Mouse (Mus musculus): ENCODE results near the gene Tm9sf1. TPM values are rescaled to one million over a fixed set of nuclear protein-coding genes. Genes with fewer than 3 reads are reported as not detected.

Gene Tm9sf1
- polyA plus RNA-seq, 1 experiment from 2014 or later: 91.6 TPM

DNA sequence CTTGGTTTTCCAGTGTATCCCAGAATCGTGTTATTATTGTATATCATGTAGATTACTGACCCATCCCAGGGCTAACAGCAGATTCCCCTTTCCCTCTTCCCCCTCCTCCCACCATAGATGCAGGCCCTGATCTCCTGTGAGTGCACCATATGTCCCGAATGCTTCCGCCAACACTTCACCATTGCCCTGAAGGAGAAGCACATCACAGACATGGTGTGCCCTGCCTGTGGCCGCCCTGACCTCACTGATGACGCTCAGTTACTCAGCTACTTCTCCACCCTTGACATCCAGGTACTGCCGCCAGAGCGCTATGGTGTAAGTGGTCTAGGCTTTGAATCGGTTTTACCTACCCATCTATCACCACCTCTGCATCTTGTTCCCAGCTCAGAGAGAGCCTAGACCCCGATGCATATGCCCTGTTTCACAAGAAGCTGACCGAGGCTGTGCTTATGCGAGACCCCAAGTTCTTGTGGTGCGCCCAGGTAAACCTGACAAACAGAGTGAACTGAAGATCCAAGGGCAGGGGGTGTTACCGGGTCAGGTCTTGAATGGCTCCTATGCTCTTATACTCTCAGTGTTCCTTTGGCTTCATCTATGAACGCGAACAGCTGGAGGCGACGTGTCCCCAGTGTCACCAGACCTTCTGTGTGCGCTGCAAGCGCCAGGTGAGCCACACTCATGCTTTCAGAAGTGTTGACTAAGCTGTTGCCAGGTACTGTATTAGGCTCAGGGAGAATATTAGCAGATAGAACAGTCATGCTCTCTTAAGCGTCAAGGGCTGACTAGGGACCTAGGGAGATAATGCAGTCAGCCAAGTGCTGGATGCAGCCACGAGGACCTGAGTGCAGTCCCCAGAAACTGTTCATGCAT is 44.9 kb downstream of the Tm9sf1 start:
- H3K36me3 ChIP-seq: peaks cover 95% of the 10 kb centered on the region
- H3K27ac ChIP-seq: no peak overlapping the region
- no peak overlapping the region for H3K4me3 ChIP-seq
- H3K9me3 ChIP-seq: no peaks in the 10 kb centered on the region
- peaks cover 15% of the 10 kb centered on the region for H3K4me1 ChIP-seq
- 93% methylated on average over 21 of the region's 21 CpGs for WGBS
- peak; percentile 73 for DNase-seq (ENCODE audit: low spot score)
- no peaks in the 10 kb centered on the region for H3K27me3 ChIP-seq (ENCODE audit: insufficient read depth, poor library complexity, severe bottlenecking)

DNA sequence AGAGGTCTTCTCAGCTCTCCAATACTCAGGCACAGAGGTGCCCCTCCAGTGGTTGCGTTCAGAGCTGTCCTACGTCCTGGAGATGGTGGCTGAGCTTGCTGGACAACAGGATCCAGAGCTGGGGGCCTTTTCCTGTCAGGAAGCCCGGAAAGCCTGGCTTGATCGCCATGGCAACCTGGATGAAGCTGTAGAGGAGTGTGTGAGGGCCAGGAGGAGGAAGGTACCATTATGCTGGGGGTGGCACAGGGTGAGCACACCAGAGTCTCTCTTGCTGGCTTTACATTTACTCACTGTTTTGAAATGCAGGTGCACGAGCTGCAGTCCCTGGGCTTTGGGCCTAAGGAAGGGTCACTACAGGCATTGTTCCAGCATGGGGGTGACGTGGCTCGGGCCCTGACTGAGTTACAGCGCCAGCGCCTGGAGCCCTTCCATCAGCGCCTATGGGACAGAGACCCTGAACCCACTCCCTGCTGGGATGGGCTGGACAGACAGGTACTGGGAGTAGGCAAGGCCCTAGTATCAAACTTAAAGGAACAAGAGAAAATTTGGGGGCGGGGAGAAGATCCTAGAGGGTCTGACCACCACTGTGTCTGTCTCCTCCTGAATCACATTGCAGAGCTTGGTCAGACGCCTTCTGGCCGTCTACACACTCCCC is 47.4 kb downstream of the Tm9sf1 start:
- H3K27ac ChIP-seq: no peak overlapping the region
- H3K4me1 ChIP-seq: peaks cover 24% of the 10 kb centered on the region
- 80% methylated on average over 13 of the region's 13 CpGs for WGBS
- H3K36me3 ChIP-seq: peaks cover 71% of the 10 kb centered on the region
- DNase-seq (ENCODE audit: low spot score): peak; percentile 74
- H3K4me3 ChIP-seq: 0 out of 2 replicates have a peak overlapping the region, but pooled peaks have one; percentile 1
- no peaks in the 10 kb centered on the region for H3K9me3 ChIP-seq
- H3K27me3 ChIP-seq (ENCODE audit: insufficient read depth, poor library complexity, severe bottlenecking): no peaks in the 10 kb centered on the region

DNA sequence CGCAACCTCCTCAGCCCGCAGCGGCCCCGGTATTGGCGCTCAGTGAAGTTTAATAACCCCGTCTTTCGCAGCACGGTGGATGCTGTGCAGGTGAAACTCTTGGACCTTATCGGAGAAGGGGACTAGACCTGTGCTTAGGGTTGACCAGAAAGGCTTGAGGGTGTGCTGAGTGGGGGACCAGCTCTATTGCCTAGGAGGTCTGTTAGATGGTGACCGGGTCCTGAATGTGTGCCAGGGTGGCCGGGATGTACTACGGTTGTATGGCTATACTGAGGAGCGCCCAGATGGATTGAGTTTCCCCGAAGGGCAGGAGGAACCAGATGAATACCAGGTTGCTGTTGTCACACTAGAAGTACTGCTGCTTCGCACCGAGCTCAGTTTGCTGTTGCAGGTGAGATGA is 51.4 kb downstream of the Tm9sf1 start:
- 7% methylated on average over 16 of the region's 16 CpGs for WGBS
- no peak for DNase-seq (ENCODE audit: low spot score)

DNA sequence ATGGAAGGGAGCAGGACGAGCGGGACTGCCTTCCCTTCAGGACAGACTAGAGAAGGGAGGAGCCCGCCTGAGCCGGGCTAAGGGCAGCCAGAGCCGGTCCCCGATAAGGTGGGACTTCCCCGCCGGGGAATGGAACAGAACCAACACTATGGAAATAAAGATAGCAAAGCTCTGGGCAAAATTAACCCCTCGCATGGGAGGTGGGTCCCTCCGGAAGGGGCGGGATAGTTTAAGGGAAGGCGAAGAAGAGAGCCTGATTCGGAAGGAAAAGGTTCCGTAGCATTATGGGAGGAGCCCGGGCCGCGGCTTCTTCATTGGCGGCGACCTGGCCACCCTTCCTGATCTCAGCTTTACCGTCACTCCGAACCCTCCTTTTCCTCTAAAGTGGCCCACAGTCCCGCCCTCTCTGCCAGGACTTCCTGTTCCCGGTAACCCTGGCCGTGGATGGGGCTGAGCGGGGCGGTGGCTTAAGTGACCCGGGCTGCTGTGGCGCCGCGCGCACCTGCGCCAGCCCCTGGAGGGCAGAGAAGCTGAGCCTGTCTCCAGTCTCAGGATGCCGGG is 52.2 kb downstream of the Tm9sf1 start, which contains the start of gene Rnf31:
TSS of gene Rnf31 (plus strand) at position 378 of the 561 bp plus-strand sequence.
- Histone ChIP-seq H3K9me3 (no peaks in the 10 kb centered on the region), H3K27me3 (ENCODE audit: insufficient read depth, poor library complexity, severe bottlenecking) (no peaks in the 10 kb centered on the region), H3K4me3 (peak within 1 kb of the TSS; percentile 98), H3K36me3 (peaks cover 40% of the 10 kb centered on the region), H3K4me1 (peaks cover 31% of the 10 kb centered on the region), H3K27ac (peak within 1 kb of the TSS; percentile 96)
- under 1% methylated on average over 33 of the region's 33 CpGs for WGBS
- peak; percentile 98 for DNase-seq (ENCODE audit: low spot score)

More for the DNA sequence above, 51.4 kb downstream of the Tm9sf1 start:
- Histone ChIP-seq H3K4me3 (peak overlapping the region; percentile 98), H3K4me1 (peaks cover 31% of the 10 kb centered on the region), H3K27me3 (ENCODE audit: insufficient read depth, poor library complexity, severe bottlenecking) (no peaks in the 10 kb centered on the region), H3K27ac (peak overlapping the region; percentile 96), H3K36me3 (peaks cover 45% of the 10 kb centered on the region), H3K9me3 (no peaks in the 10 kb centered on the region)

DNA sequence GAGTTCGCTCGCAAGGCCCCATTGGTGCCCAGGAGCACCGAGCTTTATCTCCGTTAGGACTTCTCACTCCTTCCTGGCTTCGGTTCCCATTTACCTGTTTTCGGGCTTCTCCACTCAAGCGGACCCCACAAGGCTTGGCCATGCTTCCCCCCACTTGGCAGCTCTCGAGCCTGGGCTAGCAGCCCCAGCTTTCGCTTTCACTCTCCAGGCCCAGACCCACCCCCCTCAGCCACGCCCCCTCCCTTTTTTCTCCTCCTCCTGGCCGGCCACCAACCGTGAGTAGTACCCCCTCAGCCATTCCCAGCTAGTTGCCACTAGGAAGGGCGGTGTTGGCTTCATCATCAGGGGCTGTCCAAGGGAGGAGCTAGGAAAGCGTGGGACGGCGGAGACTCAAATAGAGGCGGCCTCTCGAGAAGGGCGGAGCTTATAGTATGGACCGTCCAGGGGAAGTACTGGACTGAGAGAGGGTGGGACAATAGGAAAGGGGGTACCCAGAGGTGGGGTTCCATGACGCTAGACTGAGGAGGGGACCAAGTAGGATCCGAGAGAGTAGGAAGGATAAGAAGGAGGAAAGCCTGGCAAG is 52.8 kb downstream of the Tm9sf1 start, which contains the start of gene Psme2:
TSS of gene Psme2 (minus strand) at position 366 of the 583 bp plus-strand sequence.
- Histone ChIP-seq H3K9me3 (no peaks in the 10 kb centered on the region), H3K27ac (peak within 1 kb of the TSS; percentile 96), H3K4me3 (peak within 1 kb of the TSS; percentile 98), H3K36me3 (peaks cover 34% of the 10 kb centered on the region), H3K27me3 (ENCODE audit: insufficient read depth, poor library complexity, severe bottlenecking) (no peaks in the 10 kb centered on the region), H3K4me1 (peaks cover 31% of the 10 kb centered on the region)
- 1% methylated on average over 22 of the region's 22 CpGs for WGBS
- peak; percentile 98 for DNase-seq (ENCODE audit: low spot score)

DNA sequence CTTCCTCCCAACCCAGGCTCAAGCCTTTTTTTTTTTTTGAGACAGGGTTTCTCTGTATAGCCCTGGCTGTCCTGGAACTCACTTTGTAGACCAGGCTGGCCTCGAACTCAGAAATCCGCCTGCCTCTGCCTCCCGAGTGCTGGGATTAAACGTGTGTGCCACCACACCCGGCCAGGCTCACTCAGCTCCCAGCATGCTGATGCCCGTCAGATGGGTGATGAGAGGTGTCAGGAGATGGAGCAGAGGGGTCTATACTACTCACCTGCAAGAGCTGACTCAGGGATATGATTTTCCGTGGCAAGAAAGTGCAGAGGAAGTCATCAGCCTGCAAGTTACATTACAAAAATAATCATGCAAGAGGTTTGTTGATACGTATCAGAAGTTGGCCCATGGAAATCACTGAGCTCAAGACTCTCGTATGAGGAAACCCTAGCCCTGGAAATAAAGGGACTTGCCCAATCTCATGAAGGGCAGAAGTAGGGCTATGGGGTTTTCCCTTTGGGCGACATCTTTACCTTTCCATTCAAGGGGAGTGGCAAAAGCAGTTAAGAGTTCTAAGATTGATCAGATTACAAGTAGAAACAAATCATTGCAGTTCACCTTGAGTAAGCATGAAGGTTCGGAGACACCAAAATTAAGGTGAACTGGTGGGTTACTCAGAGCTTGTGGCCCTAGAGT is 53.7 kb downstream of the Tm9sf1 start:
- peaks cover 25% of the 10 kb centered on the region for H3K36me3 ChIP-seq
- DNase-seq (ENCODE audit: low spot score): no peak
- peaks cover 38% of the 10 kb centered on the region for H3K4me1 ChIP-seq
- no peaks in the 10 kb centered on the region for H3K9me3 ChIP-seq
- H3K27ac ChIP-seq: peak overlapping the region; percentile 96
- peak overlapping the region; percentile 98 for H3K4me3 ChIP-seq
- no peaks in the 10 kb centered on the region for H3K27me3 ChIP-seq (ENCODE audit: insufficient read depth, poor library complexity, severe bottlenecking)
- WGBS: 81% methylated on average over 11 of the region's 11 CpGs

DNA sequence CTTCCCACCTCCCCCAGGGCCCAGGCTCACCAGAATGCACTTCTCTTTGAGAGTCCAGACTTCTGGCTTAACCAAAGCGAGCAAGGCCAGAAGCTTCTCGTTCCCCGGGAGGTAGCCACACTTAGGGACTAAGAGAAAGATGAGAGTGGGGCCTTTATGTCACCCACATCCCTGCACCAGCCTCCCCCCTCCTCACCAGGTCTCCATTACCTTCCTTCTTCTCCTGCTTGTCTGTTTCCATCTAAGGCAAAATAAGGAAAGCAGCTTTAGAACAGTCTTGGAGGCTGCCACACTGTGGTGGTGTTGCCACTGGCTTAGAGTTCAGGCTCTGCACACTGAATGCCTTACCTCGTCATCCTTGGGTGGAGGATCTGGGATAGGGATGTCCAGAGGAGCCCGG is 54.3 kb downstream of the Tm9sf1 start:
- peaks cover 44% of the 10 kb centered on the region for H3K4me1 ChIP-seq
- no peaks in the 10 kb centered on the region for H3K9me3 ChIP-seq
- H3K27me3 ChIP-seq (ENCODE audit: insufficient read depth, poor library complexity, severe bottlenecking): no peaks in the 10 kb centered on the region
- no peak for DNase-seq (ENCODE audit: low spot score)
- H3K27ac ChIP-seq: no peak overlapping the region
- 84% methylated on average over 5 of the region's 5 CpGs for WGBS
- no peak overlapping the region for H3K4me3 ChIP-seq
- H3K36me3 ChIP-seq: peaks cover 19% of the 10 kb centered on the region

DNA sequence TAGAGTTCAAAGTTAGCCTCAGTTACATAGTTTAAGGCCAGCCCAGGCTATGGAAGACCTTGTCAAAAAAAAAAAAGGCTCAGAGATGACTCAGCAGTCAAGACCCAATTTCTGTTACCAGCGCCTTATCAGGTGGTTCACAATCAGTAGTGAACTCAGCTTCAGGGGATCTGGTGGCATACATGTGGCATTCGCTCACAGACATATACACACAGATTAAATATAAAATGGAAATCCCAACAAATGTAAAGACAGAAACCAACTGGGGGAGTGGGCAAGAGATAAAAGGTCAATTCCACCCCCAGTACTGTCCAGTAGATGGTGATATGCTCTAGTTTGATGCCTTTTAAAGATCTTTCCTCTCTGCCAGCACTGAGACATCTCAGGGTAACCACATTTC is 57.5 kb downstream of the Tm9sf1 start:
- no peaks in the 10 kb centered on the region for H3K27me3 ChIP-seq (ENCODE audit: insufficient read depth, poor library complexity, severe bottlenecking)
- H3K36me3 ChIP-seq: peaks cover 25% of the 10 kb centered on the region
- H3K4me1 ChIP-seq: peaks cover 28% of the 10 kb centered on the region
- no peaks in the 10 kb centered on the region for H3K9me3 ChIP-seq
- no peak overlapping the region for H3K4me3 ChIP-seq
- peak overlapping the region; percentile 88 for H3K27ac ChIP-seq
- no peak for DNase-seq (ENCODE audit: low spot score)
- 80% methylated on average over 2 of the region's 2 CpGs for WGBS

Other genes starting within 250 kb of the Tm9sf1 start
- 62.6 and 85.5 TPM in 2 replicates for gene Dhrs4, start 165.0 kb downstream of the Tm9sf1 start, polyA plus RNA-seq (2016; fragmentation: Nextera tagmentation; extraction: Ambion mirVana)
- gene Carmil3, start 153.2 kb downstream of the Tm9sf1 start, polyA plus RNA-seq (2016; fragmentation: Nextera tagmentation; extraction: Ambion mirVana): 1.5 and 3.3 TPM in 2 replicates
- 0.36 and 0.41 TPM in 2 replicates for gene Cpne6, start 133.4 kb downstream of the Tm9sf1 start, polyA plus RNA-seq (2016; fragmentation: Nextera tagmentation; extraction: Ambion mirVana)
- not detected in 2 replicates for gene Nrl, start 118.8 kb downstream of the Tm9sf1 start, polyA plus RNA-seq (2016; fragmentation: Nextera tagmentation; extraction: Ambion mirVana)
- 31.5 and 32.5 TPM in 2 replicates for gene Pck2, start 103.5 kb downstream of the Tm9sf1 start, polyA plus RNA-seq (2016; fragmentation: Nextera tagmentation; extraction: Ambion mirVana)
- gene Dcaf11, start 83.8 kb downstream of the Tm9sf1 start, polyA plus RNA-seq (2016; fragmentation: Nextera tagmentation; extraction: Ambion mirVana): 69.9 and 75.2 TPM in 2 replicates
- gene A730061H03Rik, start 83.4 kb downstream of the Tm9sf1 start, polyA plus RNA-seq (2016; fragmentation: Nextera tagmentation; extraction: Ambion mirVana): 1.3 TPM in 1 of 2 replicates, not detected in the other
- 74.6 and 136 TPM in 2 replicates for gene Fitm1, start 68.2 kb downstream of the Tm9sf1 start, polyA plus RNA-seq (2016; fragmentation: Nextera tagmentation; extraction: Ambion mirVana)
- 173 and 196 TPM in 2 replicates for gene Psme1, start 65.7 kb downstream of the Tm9sf1 start, polyA plus RNA-seq (2016; fragmentation: Nextera tagmentation; extraction: Ambion mirVana)
- gene Emc9, start 58.5 kb downstream of the Tm9sf1 start, polyA plus RNA-seq (2016; fragmentation: Nextera tagmentation; extraction: Ambion mirVana): 17.1 and 22.1 TPM in 2 replicates
- gene Psme2, start 52.7 kb downstream of the Tm9sf1 start, polyA plus RNA-seq (2016; fragmentation: Nextera tagmentation; extraction: Ambion mirVana): 188 and 205 TPM in 2 replicates
- 14.4 and 21.9 TPM in 2 replicates for gene Rnf31, start 52.1 kb downstream of the Tm9sf1 start, polyA plus RNA-seq (2016; fragmentation: Nextera tagmentation; extraction: Ambion mirVana)
- 5.9 and 7.4 TPM in 2 replicates for gene Irf9, start 40.2 kb downstream of the Tm9sf1 start, polyA plus RNA-seq (2016; fragmentation: Nextera tagmentation; extraction: Ambion mirVana)
- gene Rec8, start 25.8 kb downstream of the Tm9sf1 start, polyA plus RNA-seq (2016; fragmentation: Nextera tagmentation; extraction: Ambion mirVana): 13.7 and 17.6 TPM in 2 replicates
- 103 and 108 TPM in 2 replicates for gene Ipo4, start 7.8 kb downstream of the Tm9sf1 start, polyA plus RNA-seq (2016; fragmentation: Nextera tagmentation; extraction: Ambion mirVana)
- gene Gm49378, start 5.9 kb downstream of the Tm9sf1 start, polyA plus RNA-seq (2016; fragmentation: Nextera tagmentation; extraction: Ambion mirVana): 2.3 and 3.1 TPM in 2 replicates
- gene Tssk4, start 6.4 kb upstream of the Tm9sf1 start, polyA plus RNA-seq (2016; fragmentation: Nextera tagmentation; extraction: Ambion mirVana): 0.27 and 0.57 TPM in 2 replicates
- gene Mdp1, start 16.7 kb upstream of the Tm9sf1 start, polyA plus RNA-seq (2016; fragmentation: Nextera tagmentation; extraction: Ambion mirVana): 71.6 and 79.7 TPM in 2 replicates
- gene Gmpr2, start 28.1 kb upstream of the Tm9sf1 start, polyA plus RNA-seq (2016; fragmentation: Nextera tagmentation; extraction: Ambion mirVana): 50.8 and 58.8 TPM in 2 replicates
- 543 and 573 TPM in 2 replicates for gene Nedd8, start 28.3 kb upstream of the Tm9sf1 start, polyA plus RNA-seq (2016; fragmentation: Nextera tagmentation; extraction: Ambion mirVana)
- gene Tinf2, start 38.0 kb upstream of the Tm9sf1 start, polyA plus RNA-seq (2016; fragmentation: Nextera tagmentation; extraction: Ambion mirVana): 44.4 and 50.4 TPM in 2 replicates
- gene Tgm1, start 70.1 kb upstream of the Tm9sf1 start, polyA plus RNA-seq (2016; fragmentation: Nextera tagmentation; extraction: Ambion mirVana): 0.46 and 1.6 TPM in 2 replicates
- 25.1 and 29.4 TPM in 2 replicates for gene Rabggta, start 78.5 kb upstream of the Tm9sf1 start, polyA plus RNA-seq (2016; fragmentation: Nextera tagmentation; extraction: Ambion mirVana)
- 59.7 and 60.5 TPM in 2 replicates for gene Dhrs1, start 101.9 kb upstream of the Tm9sf1 start, polyA plus RNA-seq (2016; fragmentation: Nextera tagmentation; extraction: Ambion mirVana)
- gene Nop9, start 101.9 kb upstream of the Tm9sf1 start, polyA plus RNA-seq (2016; fragmentation: Nextera tagmentation; extraction: Ambion mirVana): 33.2 and 49.1 TPM in 2 replicates
- 1.4 and 2.0 TPM in 2 replicates for gene Cideb, start 114.7 kb upstream of the Tm9sf1 start, polyA plus RNA-seq (2016; fragmentation: Nextera tagmentation; extraction: Ambion mirVana)
- gene Ltb4r2, start 117.6 kb upstream of the Tm9sf1 start, polyA plus RNA-seq (2016; fragmentation: Nextera tagmentation; extraction: Ambion mirVana): 0.44 and 1.1 TPM in 2 replicates
- gene Ltb4r1, start 122.2 kb upstream of the Tm9sf1 start, polyA plus RNA-seq (2016; fragmentation: Nextera tagmentation; extraction: Ambion mirVana): 0.53 and 0.79 TPM in 2 replicates
- gene Adcy4, start 140.3 kb upstream of the Tm9sf1 start, polyA plus RNA-seq (2016; fragmentation: Nextera tagmentation; extraction: Ambion mirVana): 14.5 and 18.1 TPM in 2 replicates
- gene Ripk3, start 145.1 kb upstream of the Tm9sf1 start, polyA plus RNA-seq (2016; fragmentation: Nextera tagmentation; extraction: Ambion mirVana): 20.0 and 32.0 TPM in 2 replicates
- gene Nfatc4, start 179.3 kb upstream of the Tm9sf1 start, polyA plus RNA-seq (2016; fragmentation: Nextera tagmentation; extraction: Ambion mirVana): 15.4 and 35.8 TPM in 2 replicates
- gene Nynrin, start 210.2 kb upstream of the Tm9sf1 start, polyA plus RNA-seq (2016; fragmentation: Nextera tagmentation; extraction: Ambion mirVana): 27.1 and 32.7 TPM in 2 replicates
- 0.12 and 0.30 TPM in 2 replicates for gene Cbln3, start 240.6 kb upstream of the Tm9sf1 start, polyA plus RNA-seq (2016; fragmentation: Nextera tagmentation; extraction: Ambion mirVana)
- gene Khnyn, start 241.1 kb upstream of the Tm9sf1 start, polyA plus RNA-seq (2016; fragmentation: Nextera tagmentation; extraction: Ambion mirVana): 18.2 and 23.2 TPM in 2 replicates

Measured in heart, embryonic 10.5 days (tissue).